Mouse (Mus musculus) thymus, adult 2 months (tissue): ENCODE data around the gene Arpin. TPM values are rescaled to one million over a fixed set of nuclear protein-coding genes. Genes with fewer than 3 reads are reported as not detected.

ENCODE experiments used
- DNase-seq: peaks from one replicate; pipeline ENCODE4 v3.0.0; 2021
- H3K27ac ChIP-seq: fragments of 200-500 bp; 2 replicates; pipeline ENCODE4 v1.5.1; 2012; ENCODE audit warnings: low read length, control low read depth; ENCODE audit not compliant: control insufficient read depth, insufficient read depth
- H3K27me3 ChIP-seq: fragments of 200-500 bp; 2 replicates; pipeline ENCODE4 v1.6.1; 2012; ENCODE audit warnings: mild to moderate bottlenecking, low read length, moderate library complexity, mixed read lengths; ENCODE audit not compliant: control insufficient read depth, insufficient read depth
- H3K36me3 ChIP-seq: fragments of 200-500 bp; 2 replicates; pipeline ENCODE4 v1.6.1; 2012; ENCODE audit warnings: mild to moderate bottlenecking, low read length, moderate library complexity; ENCODE audit not compliant: control insufficient read depth, insufficient read depth
- H3K4me1 ChIP-seq: fragments of 200-500 bp; replicated peaks from 2 replicates; pipeline ENCODE4 v1.6.1; 2012; ENCODE audit warnings: low read length; ENCODE audit not compliant: control insufficient read depth, insufficient read depth
- H3K4me3 ChIP-seq: fragments of 200-500 bp; 2 replicates; pipeline ENCODE4 v1.5.1; 2012; ENCODE audit warnings: mild to moderate bottlenecking, low read length, control low read depth, moderate library complexity; ENCODE audit not compliant: control insufficient read depth, insufficient read depth
- CTCF ChIP-seq: fragments of 200-500 bp; IDR thresholded peaks from 2 replicates; pipeline ENCODE4 v1.5.1; 2012; ENCODE audit warnings: mild to moderate bottlenecking, control low read depth, low read length, moderate library complexity, borderline replicate concordance; ENCODE audit not compliant: control insufficient read depth, poor library complexity, insufficient read depth; ENCODE audit errors: extremely low read depth
- POLR2A ChIP-seq: fragments of 200-500 bp; IDR thresholded peaks from 2 replicates; pipeline ENCODE4 v1.6.1; 2012; ENCODE audit warnings: mild to moderate bottlenecking, low read length, control low read depth, moderate library complexity; ENCODE audit not compliant: control insufficient read depth, poor library complexity, insufficient read depth; ENCODE audit errors: extremely low read depth
- WGBS: fragments of 180-500 bp; shearing (Covaris S2); methylation state at CpG from one replicate; pipeline ENCODE4 v1.1.7; 2018; 5-methylcytosine and 5-hydroxymethylcytosine counted together
- polyA plus RNA-seq: library from polyadenylated mRNA; depleted of rRNA; stranded (reverse); fragments of >200 nt; gene quantifications from 2 replicates; pipeline ENCODE4 v1.2.3, GENCODE M21; 2012

Gene Arpin
- polyA plus RNA-seq, 1 experiment, result 5.4 TPM

- 92% methylated on average over 3 of the region's 3 CpGs for WGBS
- H3K27me3 ChIP-seq, result no peaks in the 10 kb centered on the region
- H3K27ac ChIP-seq, result no peak overlapping the region
- TF ChIP-seq POLR2A, result no peak
- no peak for TF ChIP-seq CTCF
- H3K36me3 ChIP-seq, result peaks cover 7% of the 10 kb centered on the region
- H3K4me1 ChIP-seq, result no peaks in the 10 kb centered on the region
- no peak overlapping the region for H3K4me3 ChIP-seq
- no peak for DNase-seq
Measured at GRCm38 (mm10) chr7:79895225-79895624, 39.9 kb downstream of the Arpin start.

- Histone ChIP-seq H3K4me1 (no peaks in the 10 kb centered on the region), H3K4me3 (no peak overlapping the region), H3K27me3 (no peaks in the 10 kb centered on the region), H3K27ac (no peak overlapping the region), H3K36me3 (peaks cover 5% of the 10 kb centered on the region)
- DNase-seq, result no peak
- TF ChIP-seq POLR2A, result no peak
- no peak for TF ChIP-seq CTCF
- WGBS, result 93% methylated on average over 1 of the region's 1 CpGs
Measured at GRCm38 (mm10) chr7:79894790-79895189, 40.4 kb downstream of the Arpin start.

- DNase-seq, result no peak
- 94% methylated on average over 6 of the region's 6 CpGs for WGBS
- no peaks in the 10 kb centered on the region; the same call in 1 of the 2 replicates for H3K36me3 ChIP-seq
- no peak overlapping the region for H3K27ac ChIP-seq
- TF ChIP-seq CTCF (no peak), POLR2A (no peak)
- H3K4me1 ChIP-seq, result no peaks in the 10 kb centered on the region
- no peak overlapping the region for H3K4me3 ChIP-seq
- no peaks in the 10 kb centered on the region for H3K27me3 ChIP-seq
Measured at GRCm38 (mm10) chr7:79892576-79893428, 42.4 kb downstream of the Arpin start.

- Histone ChIP-seq H3K4me3 (no peak overlapping the region), H3K36me3 (no peaks in the 10 kb centered on the region; the same call in 1 of the 2 replicates), H3K27me3 (no peaks in the 10 kb centered on the region), H3K4me1 (no peaks in the 10 kb centered on the region), H3K27ac (no peak overlapping the region)
- 92% methylated on average over 15 of the region's 15 CpGs for WGBS
- TF ChIP-seq POLR2A, result no peak
- TF ChIP-seq CTCF, result no peak
- no peak for DNase-seq
Measured at GRCm38 (mm10) chr7:79890436-79891221, 44.5 kb downstream of the Arpin start.

GRCm38 (mm10) chr7:79888603-79889002, 46.6 kb downstream of the Arpin start:
- WGBS, result 96% methylated on average over 9 of the region's 9 CpGs
- TF ChIP-seq POLR2A (no peak), CTCF (no peak)

GRCm38 (mm10) chr7:79883613-79884334, 51.4 kb downstream of the Arpin start:
- 94% methylated on average over 7 of the region's 7 CpGs for WGBS

More at GRCm38 (mm10) chr7:79888603-79889002, 46.6 kb downstream of the Arpin start:
- no peak overlapping the region for H3K27ac ChIP-seq
- no peak overlapping the region for H3K4me3 ChIP-seq
- no peaks in the 10 kb centered on the region for H3K4me1 ChIP-seq
- no peaks in the 10 kb centered on the region for H3K36me3 ChIP-seq
- H3K27me3 ChIP-seq, result no peaks in the 10 kb centered on the region
- DNase-seq, result no peak

More at GRCm38 (mm10) chr7:79883613-79884334, 51.4 kb downstream of the Arpin start:
- Histone ChIP-seq H3K4me3 (no peak overlapping the region), H3K36me3 (peaks cover 17% of the 10 kb centered on the region), H3K4me1 (no peaks in the 10 kb centered on the region), H3K27ac (no peak overlapping the region), H3K27me3 (no peaks in the 10 kb centered on the region)
- DNase-seq, result no peak
- TF ChIP-seq POLR2A, result no peak
- no peak for TF ChIP-seq CTCF
